Mouse (Mus musculus) bone marrow, adult 2 months (tissue): Measurements from ENCODE around the gene Pde4a. TPM values are rescaled to one million over a fixed set of nuclear protein-coding genes. Genes with fewer than 3 reads are reported as not detected.

Experiments used
- H3K27ac ChIP-seq: fragments of 200-500 bp; 2 replicates; pipeline ENCODE4 v1.5.1; 2012; ENCODE audit warnings: low read depth, mild to moderate bottlenecking, control low read depth, inconsistent platforms, low read length; ENCODE audit not compliant: control insufficient read depth, poor library complexity, insufficient read depth
- H3K4me1 ChIP-seq: fragments of 200-500 bp; 2 replicates; pipeline ENCODE4 v1.6.1; 2011; ENCODE audit warnings: low read length; ENCODE audit not compliant: control insufficient read depth, insufficient read depth
- H3K4me3 ChIP-seq: fragments of 200-500 bp; replicated peaks from 2 replicates; pipeline ENCODE3; 2011; ENCODE audit warnings: mild to moderate bottlenecking, low read depth, low read length, control low read depth; ENCODE audit not compliant: control insufficient read depth
- CTCF ChIP-seq: fragments of 200-500 bp; IDR thresholded peaks from 2 replicates; pipeline ENCODE4 v1.5.1; 2011; ENCODE audit warnings: low read length, control low read depth; ENCODE audit not compliant: control insufficient read depth, insufficient read depth
- POLR2A ChIP-seq: fragments of 200-500 bp; IDR thresholded peaks from 2 replicates; pipeline ENCODE4 v1.6.1; 2011; ENCODE audit warnings: low read depth, mild to moderate bottlenecking, control low read depth, low read length, borderline replicate concordance; ENCODE audit not compliant: control insufficient read depth
- WGBS: fragments of 180-500 bp; shearing (Covaris S2); methylation state at CpG from one replicate; pipeline ENCODE4 v1.1.7; 2018; 5-methylcytosine and 5-hydroxymethylcytosine counted together
- polyA plus RNA-seq: library from polyadenylated mRNA; stranded (reverse); fragments of >200 nt; gene quantifications from 2 replicates; pipeline ENCODE4 v1.2.4, GENCODE M21; 2011; ENCODE audit warnings: low replicate concordance; ENCODE audit not compliant: missing spikeins, insufficient read depth, insufficient read length

The Pde4a gene
- polyA plus RNA-seq, 1 experiment = 7.9 TPM

- Histone ChIP-seq H3K4me3 (peak overlapping the region; percentile 57), H3K27ac (peak overlapping the region; percentile 72), H3K4me1 (peaks cover 3% of the 10 kb centered on the region)
- WGBS = 2% methylated on average over 30 of the region's 30 CpGs
- TF ChIP-seq POLR2A = peak; percentile 44; the same call in 1 of the 2 replicates
- TF ChIP-seq CTCF = peak; percentile 94
Observed at GRCm38 (mm10) chr9:21168161-21169123, 2.9 kb downstream of the Pde4a start.

GRCm38 (mm10) chr9:21169157-21169556 is 3.6 kb downstream of the Pde4a start:
- 44% methylated on average over 1 of the region's 1 CpGs for WGBS
- no peak overlapping the region for H3K4me3 ChIP-seq
- H3K27ac ChIP-seq = no peak overlapping the region
- no peak for TF ChIP-seq CTCF
- TF ChIP-seq POLR2A = no peak
- peaks cover 3% of the 10 kb centered on the region for H3K4me1 ChIP-seq

- TF ChIP-seq POLR2A (no peak), CTCF (no peak)
- H3K4me1 ChIP-seq = peaks cover 1% of the 10 kb centered on the region; the same call in 1 of the 2 replicates
- no peak overlapping the region for H3K4me3 ChIP-seq
- WGBS = 54% methylated on average over 6 of the region's 6 CpGs
- no peak overlapping the region for H3K27ac ChIP-seq
Observed at GRCm38 (mm10) chr9:21172364-21172763, 6.8 kb downstream of the Pde4a start.

GRCm38 (mm10) chr9:21180402-21180801 is 14.9 kb downstream of the Pde4a start:
- Histone ChIP-seq H3K4me3 (no peak overlapping the region), H3K4me1 (peaks cover 6% of the 10 kb centered on the region), H3K27ac (no peak overlapping the region)
- TF ChIP-seq POLR2A = no peak
- WGBS = 81% methylated on average over 4 of the region's 4 CpGs

GRCm38 (mm10) chr9:21180841-21181240 is 15.3 kb downstream of the Pde4a start:
- TF ChIP-seq POLR2A (no peak), CTCF (no peak)
- 50% methylated on average over 1 of the region's 1 CpGs for WGBS
- H3K4me1 ChIP-seq = peaks cover 6% of the 10 kb centered on the region
- H3K27ac ChIP-seq = no peak overlapping the region
- no peak overlapping the region for H3K4me3 ChIP-seq

GRCm38 (mm10) chr9:21181421-21182220 is 16.1 kb downstream of the Pde4a start:
- peak overlapping the region; percentile 43; the same call in 1 of the 2 replicates for H3K27ac ChIP-seq
- H3K4me1 ChIP-seq = peaks cover 6% of the 10 kb centered on the region

GRCm38 (mm10) chr9:21183421-21183820 is 17.9 kb downstream of the Pde4a start:
- Histone ChIP-seq H3K4me1 (peaks cover 6% of the 10 kb centered on the region), H3K27ac (no peak overlapping the region), H3K4me3 (peak overlapping the region; percentile 54)
- 12% methylated on average over 6 of the region's 6 CpGs for WGBS
- TF ChIP-seq POLR2A (no peak), CTCF (no peak)

More at GRCm38 (mm10) chr9:21181421-21182220, 16.1 kb downstream of the Pde4a start:
- TF ChIP-seq CTCF = no peak
- peak; percentile 50; the same call in 1 of the 2 replicates for TF ChIP-seq POLR2A
- peak overlapping the region; percentile 61 for H3K4me3 ChIP-seq
- 1% methylated on average over 48 of the region's 48 CpGs for WGBS

- 1% methylated on average over 34 of the region's 34 CpGs for WGBS
- peak overlapping the region; percentile 54 for H3K4me3 ChIP-seq
- peaks cover 6% of the 10 kb centered on the region for H3K4me1 ChIP-seq
- TF ChIP-seq POLR2A (no peak), CTCF (no peak)
- H3K27ac ChIP-seq = no peak overlapping the region
Observed at GRCm38 (mm10) chr9:21183905-21184413, 18.4 kb downstream of the Pde4a start.
